Mouse (Mus musculus) granulocyte monocyte progenitor cell, adult 5-6 weeks (primary cell): Measurements from ENCODE around the gene Fam213a. TPM values are rescaled to one million over a fixed set of nuclear protein-coding genes. Genes with fewer than 3 reads are reported as not detected.
"Not testable (repeated sequence)": the region's sequence is repeated elsewhere in the genome, so short reads cannot be mapped to it uniquely, and the experiment has no call there.

Experiments used
- ATAC-seq: replicated peaks from 2 replicates; pipeline ENCODE4 v1.8.0; 2016; ENCODE audit warnings: mild to moderate bottlenecking, moderate TSS enrichment, inconsistent platforms; ENCODE audit not compliant: poor library complexity, severe bottlenecking
- total RNA-seq, 2 experiments: library from RNA; stranded (forward) in 1 of 2; stranded (reverse) in 1 of 2; fragments of 200-712, 200-1000 nt in 1 of 2; fragments of >200 nt in 1 of 2; fragmentation: Nextera tagmentation in 1 of 2; gene quantifications; 2 replicates each; pipeline ENCODE4 v1.2.3; 2014 to 2017

The Fam213a gene
- total RNA-seq (2014; fragmentation: Nextera tagmentation) (7.5 and 11.0 TPM in 2 replicates), total RNA-seq (2017) (10.6 and 11.6 TPM in 2 replicates)

GRCm38 (mm10) chr14:41013630-41014613 lies at the start of gene Fam213a:
Gene Fam213a, minus strand, starts transcription at chr14:41013788.
- ATAC-seq = peak; percentile 86

- not testable (repeated sequence) for ATAC-seq
Observed at GRCm38 (mm10) chr14:41053190-41053589, 39.6 kb upstream of the Fam213a start.

DNA sequence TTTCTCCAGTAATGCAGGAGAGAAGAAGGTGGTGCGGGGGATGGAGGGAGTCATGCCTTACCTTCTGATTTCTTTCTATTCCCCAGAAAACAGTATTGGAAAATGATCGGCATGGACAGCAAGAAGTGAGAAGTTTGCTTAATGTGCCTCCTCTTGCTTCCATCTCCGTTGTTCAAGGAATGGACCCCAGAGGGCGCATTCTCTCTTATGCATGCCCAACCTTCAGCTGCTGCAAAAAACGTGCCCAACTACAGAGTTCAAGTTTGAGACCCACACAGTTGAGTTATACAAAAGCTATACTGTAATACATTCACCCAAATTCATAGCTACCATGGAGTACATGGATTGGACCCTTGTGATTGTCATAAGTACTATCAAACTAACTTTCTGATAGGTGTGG lies 38.9 kb upstream of the Fam213a start:
- no peak for ATAC-seq

DNA sequence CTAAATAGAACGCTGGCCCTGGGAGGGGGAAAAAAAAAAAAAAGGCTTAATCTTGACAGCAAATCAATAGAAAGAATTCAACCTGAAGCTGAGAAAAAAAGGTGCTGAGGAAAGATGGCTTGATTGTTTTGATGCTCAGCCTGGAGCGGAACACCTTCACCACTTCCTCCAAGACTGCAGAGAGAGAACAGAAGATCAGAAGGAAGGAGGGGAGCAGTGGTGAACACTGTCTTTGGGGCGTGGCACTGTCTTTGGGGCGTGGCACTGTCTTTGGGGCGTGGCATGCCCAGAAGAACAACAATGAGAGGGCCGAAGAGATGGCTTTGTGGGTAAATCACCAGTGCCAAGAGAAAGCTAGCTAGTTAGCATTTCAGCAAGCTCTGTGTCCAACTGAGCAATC lies 36.9 kb upstream of the Fam213a start:
- ATAC-seq = no peak

DNA sequence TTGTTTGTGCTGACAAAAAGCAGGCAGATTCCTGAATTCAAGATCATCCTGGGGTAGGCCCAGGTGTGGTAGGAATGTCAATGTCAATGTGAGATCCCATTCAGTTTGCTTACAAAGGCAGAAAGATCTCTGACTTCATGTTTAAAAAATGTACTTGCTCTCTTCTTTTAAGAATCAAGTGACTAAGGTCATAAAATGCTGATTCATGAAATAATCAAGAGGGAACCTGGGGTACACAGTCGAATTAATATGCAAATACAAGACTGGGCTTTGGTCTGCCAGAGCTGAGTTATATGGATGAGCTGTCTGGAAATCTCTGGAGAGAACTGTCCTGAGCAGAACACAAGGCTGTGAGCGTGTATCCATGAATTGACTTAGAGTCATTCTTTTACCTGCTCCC lies 33.8 kb upstream of the Fam213a start:
- no peak for ATAC-seq

- ATAC-seq = peak; percentile 75
Observed at GRCm38 (mm10) chr14:41035146-41035798, 21.7 kb upstream of the Fam213a start.

DNA sequence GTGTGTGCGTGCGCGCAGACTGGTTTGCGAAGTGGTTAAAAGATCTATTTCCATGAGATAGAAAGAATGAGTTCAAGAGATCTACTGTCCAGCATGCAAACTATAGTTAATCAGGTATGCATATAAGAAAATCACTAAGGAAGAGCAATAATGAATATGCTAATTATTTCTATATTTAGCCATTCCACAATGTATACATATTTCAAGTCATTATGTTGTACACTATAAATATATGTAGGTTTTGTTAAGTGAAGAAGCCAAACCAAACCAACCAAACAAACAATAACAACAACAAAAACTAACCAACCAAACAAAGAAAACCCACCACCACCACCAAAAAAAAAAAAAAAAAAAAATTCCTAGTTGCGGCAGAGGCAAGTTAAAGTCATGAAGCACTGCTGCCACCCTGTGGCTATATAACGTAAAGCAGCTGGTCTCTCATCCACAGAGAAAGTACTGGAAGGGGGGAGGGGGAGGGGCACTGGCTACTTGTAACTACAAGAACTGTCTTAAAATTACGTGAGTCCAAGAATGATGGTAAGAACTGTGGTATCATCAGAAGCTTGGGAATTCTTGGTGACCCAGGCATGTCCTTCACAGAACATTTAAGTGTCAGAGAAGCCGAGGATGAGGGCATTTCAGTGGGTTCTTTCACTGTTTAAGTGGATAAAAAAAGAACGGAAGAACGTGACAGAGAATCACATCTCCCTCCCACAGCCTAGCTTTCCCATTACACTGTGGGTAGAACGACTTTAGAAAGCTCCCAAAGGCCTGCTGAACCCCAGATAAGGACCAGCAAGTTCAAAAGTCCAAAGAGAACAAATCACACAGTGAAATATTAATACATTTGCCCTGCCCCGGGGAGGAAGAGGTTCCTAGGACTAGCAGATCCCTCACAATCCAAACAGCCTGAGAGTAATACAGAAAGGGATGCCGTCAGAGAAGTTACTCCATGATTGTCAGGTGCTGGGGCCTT lies 19.8 kb upstream of the Fam213a start:
- ATAC-seq = peak; percentile 92

DNA sequence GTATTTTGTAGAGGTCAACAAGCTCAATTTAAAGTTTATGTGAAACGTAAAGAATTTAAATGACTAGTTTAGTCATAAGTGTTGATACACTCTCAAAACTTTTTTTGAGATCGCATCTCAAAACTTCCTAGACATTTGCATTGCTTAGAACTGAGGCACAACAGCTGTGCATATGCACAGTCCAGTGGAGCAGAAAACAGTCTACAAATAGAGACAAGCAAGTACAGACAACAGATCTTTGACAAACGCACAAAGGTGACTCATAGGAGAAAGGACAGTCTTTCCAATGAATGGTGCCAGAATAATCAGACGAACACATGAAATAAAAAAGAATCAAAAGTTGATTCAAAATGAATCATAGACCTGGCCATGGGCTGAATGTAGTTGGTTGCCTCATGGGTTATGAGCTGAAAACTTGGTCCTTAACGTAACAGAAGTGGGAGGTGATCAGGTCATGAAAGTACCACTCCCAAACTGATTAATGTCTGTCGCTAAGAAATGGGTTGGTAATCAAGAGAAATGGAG lies 17.5 kb upstream of the Fam213a start:
- ATAC-seq = no peak

GRCm38 (mm10) chr14:41029303-41029702 lies 15.7 kb upstream of the Fam213a start:
- no peak for ATAC-seq

DNA sequence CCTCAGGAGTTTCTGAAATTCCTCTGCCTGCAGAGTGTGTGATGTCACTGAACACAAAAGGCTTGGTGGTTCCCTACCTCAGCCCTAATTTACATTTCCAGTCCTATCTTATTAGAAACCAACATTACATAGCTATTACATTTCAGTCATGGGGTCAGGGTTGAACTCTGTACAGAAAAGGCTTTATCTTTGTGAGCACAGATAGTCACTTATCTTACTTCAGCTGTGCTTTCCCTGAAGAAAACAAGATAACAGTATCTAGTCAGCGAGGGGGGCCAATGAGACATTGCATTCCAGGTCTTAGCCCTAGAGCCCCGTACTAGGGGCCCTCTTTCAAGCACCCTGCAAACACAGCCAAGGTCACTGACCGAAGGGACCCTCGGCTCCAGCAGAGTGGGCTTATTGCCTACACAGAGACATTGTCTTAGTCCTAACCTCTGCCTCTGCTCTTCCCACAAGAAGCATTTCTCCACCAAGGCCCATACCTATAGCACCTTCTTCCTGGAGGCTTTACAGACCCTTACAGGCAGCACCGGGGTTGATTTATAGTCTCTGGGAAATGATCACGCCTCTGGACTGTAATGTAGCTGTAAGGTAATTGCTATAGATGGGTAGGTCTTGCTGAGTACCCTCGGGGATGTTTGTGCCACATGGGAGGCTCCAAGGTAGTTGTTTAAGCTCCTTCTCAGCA lies 12.2 kb upstream of the Fam213a start:
- ATAC-seq = no peak

GRCm38 (mm10) chr14:41025087-41025486 lies 11.5 kb upstream of the Fam213a start:
- ATAC-seq = no peak

GRCm38 (mm10) chr14:41021246-41021645 lies 7.7 kb upstream of the Fam213a start:
- no peak for ATAC-seq

DNA sequence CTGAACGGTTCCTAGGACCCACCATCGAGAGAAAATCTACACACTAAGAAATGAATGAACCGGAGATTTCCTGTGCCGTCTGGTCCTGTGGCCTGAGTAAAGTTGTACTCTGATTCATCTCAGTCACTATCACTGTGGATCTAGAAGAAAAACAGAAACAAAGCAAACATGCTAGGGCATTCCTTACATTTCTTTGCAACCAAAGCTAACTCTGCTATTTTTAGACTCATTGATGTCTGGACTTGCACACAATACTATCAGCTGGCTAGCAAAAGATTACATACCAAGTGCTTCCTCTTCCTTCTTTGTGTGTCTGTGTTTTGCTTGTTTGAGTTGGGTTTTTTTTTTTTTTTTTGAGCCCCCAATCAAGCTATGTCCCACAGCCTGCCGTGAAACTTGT lies 3.9 kb upstream of the Fam213a start:
- ATAC-seq = no peak

GRCm38 (mm10) chr14:41014701-41015240 lies 1.2 kb upstream of the Fam213a start:
- no peak for ATAC-seq

- no peak for ATAC-seq
Observed at GRCm38 (mm10) chr14:41013143-41013542, 445 bp downstream of the Fam213a start.

DNA sequence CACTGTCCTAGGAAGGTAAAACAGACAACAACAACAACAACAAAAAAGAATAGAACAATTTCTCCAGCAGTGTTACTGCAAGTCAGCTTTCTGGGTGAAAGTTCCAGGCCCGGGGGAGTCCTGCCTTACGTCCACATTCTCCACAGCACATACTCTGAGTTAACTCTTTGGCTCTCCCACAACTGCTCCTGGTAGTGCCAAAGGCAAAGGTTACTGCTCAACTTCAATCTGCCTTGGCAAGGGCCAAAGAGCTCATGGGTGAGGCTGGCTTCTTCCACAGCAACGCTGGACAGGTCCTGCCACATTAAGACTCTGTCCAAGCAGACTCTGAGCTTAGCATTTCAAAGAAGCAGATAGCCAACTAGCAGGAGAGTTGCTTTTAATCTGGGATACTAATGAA lies 1.7 kb downstream of the Fam213a start:
- no peak for ATAC-seq

- ATAC-seq = no peak
Observed at GRCm38 (mm10) chr14:41008138-41008537, 5.5 kb downstream of the Fam213a start.

- no peak for ATAC-seq
Observed at GRCm38 (mm10) chr14:41007641-41008040, 5.9 kb downstream of the Fam213a start.

DNA sequence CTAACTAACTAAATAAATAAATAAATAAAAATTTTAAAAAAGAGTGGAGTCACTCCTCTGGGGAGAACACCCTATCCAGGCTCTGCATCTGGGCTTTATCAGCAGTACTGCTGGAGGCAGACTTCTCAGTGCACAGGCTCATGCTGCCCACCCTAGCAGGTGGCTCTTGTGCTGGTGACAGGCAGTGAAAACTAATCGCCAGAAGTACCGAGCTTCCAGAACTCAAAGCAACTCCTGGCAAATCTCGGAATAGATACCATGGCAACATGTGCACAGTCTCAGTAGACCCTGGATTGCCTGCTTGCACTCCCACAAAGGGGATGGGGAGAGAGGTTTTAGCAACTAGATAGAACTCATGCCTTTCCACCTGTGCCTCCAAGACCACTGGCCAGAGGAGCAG lies 6.7 kb downstream of the Fam213a start:
- no peak for ATAC-seq
